Mouse (Mus musculus): ENCODE measurements at regions not wholly inside any gene's neighbourhood (a gene's known extent, or its start where the extent isn't known, plus 50 kb on each side); places are given as distances from the start of the nearest gene placed in this dataset.

DNA sequence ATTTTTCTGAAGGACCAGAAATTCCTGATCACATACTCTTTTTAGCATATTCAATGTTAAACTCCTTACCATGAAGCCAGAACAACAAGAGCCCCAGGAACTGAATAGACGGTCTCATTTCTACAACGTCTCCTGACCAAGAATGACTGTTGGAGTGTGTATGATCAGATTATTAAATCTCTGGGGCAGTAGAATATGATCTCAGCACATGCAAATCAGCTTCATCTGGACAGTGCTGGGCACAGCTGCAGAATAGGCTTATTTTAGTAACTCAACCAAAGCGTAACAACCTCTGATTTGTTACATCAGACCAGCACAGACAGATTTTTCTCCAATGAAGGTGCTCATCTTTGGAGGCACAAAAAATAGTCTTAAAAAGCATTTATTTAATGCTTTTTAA is 1201.1 kb upstream of the Tacstd2 start (continued):
- TF ChIP-seq JUND (conservative IDR thresholded peaks at IDR 0.05; ENCODE audit: low read depth, low read length) = no peak; the same call in 1 of the 2 replicates
- no peak for TF ChIP-seq E2F4 (IDR thresholded peaks at IDR 0.05; ENCODE audit: insufficient replicate concordance, low read depth, low read length)
- no peak for TF ChIP-seq PAX5 (IDR thresholded peaks at IDR 0.05; ENCODE audit: low read length)
- peak; percentile 83 for TF ChIP-seq TCF12 (IDR thresholded peaks at IDR 0.05; ENCODE audit: low read depth, low read length)
- no peak for TF ChIP-seq MAFK (IDR thresholded peaks at IDR 0.05; ENCODE audit: insufficient replicate concordance, low read length)
- no peak for TF ChIP-seq ZKSCAN1 (IDR thresholded peaks at IDR 0.05; ENCODE audit: borderline replicate concordance, low read depth, low read length)
- TF ChIP-seq MEF2A (IDR thresholded peaks at IDR 0.05; ENCODE audit: borderline replicate concordance, low read depth, low read length) = peak; percentile 90
- no peak for TF ChIP-seq USF2 (conservative IDR thresholded peaks at IDR 0.05; ENCODE audit: low read depth, low read length)
- 0 out of 2 replicates have a peak, but pooled peaks have one; percentile 22 for TF ChIP-seq ZNF384 (IDR thresholded peaks at IDR 0.05; ENCODE audit: low read depth, low read length)
- TF ChIP-seq IRF4 (IDR thresholded peaks at IDR 0.05; ENCODE audit: low read depth, low read length) = peak; percentile 11; the same call in 1 of the 2 replicates
- TF ChIP-seq CTCF (conservative IDR thresholded peaks at IDR 0.05 in 1 of 2, IDR thresholded peaks at IDR 0.05 in 1 of 2; ENCODE audit: low read depth in 2 of 2, low read length in 2 of 2) = no peak
- TF ChIP-seq CHD1 (IDR thresholded peaks at IDR 0.05; ENCODE audit: low read depth, low read length) = no peak; the same call in 1 of the 2 replicates
- TF ChIP-seq MAX (IDR thresholded peaks at IDR 0.05; ENCODE audit: low read length) = no peak
- no peak for TF ChIP-seq RAD21 (IDR thresholded peaks at IDR 0.05; ENCODE audit: low read depth, low read length)
- no peak for TF ChIP-seq POLR2A (IDR thresholded peaks at IDR 0.05; ENCODE audit: low read depth, low read length)
- no peak for TF ChIP-seq GABPA (IDR thresholded peaks at IDR 0.05; ENCODE audit: insufficient replicate concordance, low read depth, low read length)
- TF ChIP-seq POLR2AphosphoS2 (IDR thresholded peaks at IDR 0.05; ENCODE audit: low read depth, low read length) = no peak

DNA sequence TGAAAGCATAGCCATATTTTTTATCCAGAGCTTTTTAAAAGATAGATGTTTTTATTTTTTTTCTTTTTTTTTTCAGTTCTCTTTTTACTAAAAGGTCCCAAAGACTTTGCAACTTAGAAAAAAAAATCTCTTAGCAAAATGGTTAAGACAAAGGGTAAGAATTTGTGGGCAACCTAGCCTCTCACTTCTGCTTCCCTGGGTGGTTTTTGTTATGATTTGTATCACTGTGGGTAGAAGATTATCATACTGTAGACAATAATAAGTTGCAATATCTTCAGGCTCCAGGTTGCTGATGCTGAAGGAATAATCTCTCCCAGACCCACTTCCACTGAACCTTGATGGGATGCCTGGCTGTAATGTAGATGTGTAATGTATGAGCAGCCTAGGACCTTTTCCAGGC is 1200.5 kb upstream of the Tacstd2 start:
- no peaks in the 10 kb centered on the region for H3K79me2 ChIP-seq (replicated peaks; ENCODE audit: control insufficient read depth, extremely low read depth, insufficient read depth, poor library complexity, severe bottlenecking)
- no peaks in the 10 kb centered on the region for H3K9me3 ChIP-seq (replicated peaks; ENCODE audit: low read length)
- peak overlapping the region; percentile 34; the same call in 1 of the 2 replicates for H3K9ac ChIP-seq (ENCODE audit: insufficient read depth, low read depth)
- peak overlapping the region; percentile 41 for H3K4me2 ChIP-seq (ENCODE audit: insufficient read depth, low read depth, poor library complexity, severe bottlenecking)
- no peaks in the 10 kb centered on the region for H3K27me3 ChIP-seq (replicated peaks)
- peaks cover 0 to 26% of the 10 kb centered on the region in 2 experiments; a peak in 3 of 4 replicates for H3K4me1 ChIP-seq (ENCODE audit: control insufficient read depth in 1 of 2, insufficient read depth in 2 of 2)
- dilution Hi-C loops (cut with MboI; ENCODE audit: extremely low pct_ligation_motif_present, extremely low pct_unique_long_range_greater_than_20kb, low sequenced_read_pairs) (no loop called here), in situ Hi-C loops (cut with MboI; ENCODE audit: low pct_ligation_motif_present, low pct_unique_long_range_greater_than_20kb, low sequenced_read_pairs) (no loop called here)
- peak; percentile 62 for DNase-seq (ENCODE audit: extremely low read depth)
- TF ChIP-seq JUND (conservative IDR thresholded peaks at IDR 0.05; ENCODE audit: low read depth, low read length) (peak; percentile 72; the same call in 1 of the 2 replicates), JUN (IDR thresholded peaks at IDR 0.05; ENCODE audit: insufficient read depth, low read depth, low read length) (peak; percentile 70), ELF1 (IDR thresholded peaks at IDR 0.05; ENCODE audit: low read depth, low read length) (no peak), MAX (IDR thresholded peaks at IDR 0.05; ENCODE audit: low read length) (no peak), IRF4 (IDR thresholded peaks at IDR 0.05; ENCODE audit: low read depth, low read length) (peak; percentile 95), MAFK (IDR thresholded peaks at IDR 0.05; ENCODE audit: insufficient replicate concordance, low read length) (0 out of 2 replicates have a peak, but pooled peaks have one; percentile 63), CHD2 (IDR thresholded peaks at IDR 0.05; ENCODE audit: low read length) (no peak), MEF2A (IDR thresholded peaks at IDR 0.05; ENCODE audit: borderline replicate concordance, low read depth, low read length) (peak; percentile 80), POLR2A (IDR thresholded peaks at IDR 0.05; ENCODE audit: low read depth, low read length) (peak; percentile 38; the same call in 1 of the 2 replicates), RCOR1 (conservative IDR thresholded peaks at IDR 0.05; ENCODE audit: low read depth, low read length) (0 out of 2 replicates have a peak, but pooled peaks have one; percentile 58), NRF1 (IDR thresholded peaks at IDR 0.05; ENCODE audit: low read depth, low read length) (no peak), SIN3A (IDR thresholded peaks at IDR 0.05; ENCODE audit: low read length) (no peak), MXI1 (IDR thresholded peaks at IDR 0.05; ENCODE audit: low read depth, low read length) (no peak), POLR2AphosphoS2 (IDR thresholded peaks at IDR 0.05; ENCODE audit: low read depth, low read length) (peak; percentile 54; the same call in 1 of the 2 replicates), ETS1 (conservative IDR thresholded peaks at IDR 0.05; ENCODE audit: low read depth, low read length) (peak; percentile 67), CTCF (conservative IDR thresholded peaks at IDR 0.05 in 1 of 2, IDR thresholded peaks at IDR 0.05 in 1 of 2; ENCODE audit: low read depth in 2 of 2, low read length in 2 of 2) (no peak), EP300 (IDR thresholded peaks at IDR 0.05; ENCODE audit: low read length) (peak; percentile 95), MYC (IDR thresholded peaks at IDR 0.05; ENCODE audit: low read depth, low read length) (no peak), SMC3 (IDR thresholded peaks at IDR 0.05; ENCODE audit: low read depth, low read length) (no peak), RAD21 (IDR thresholded peaks at IDR 0.05; ENCODE audit: low read depth, low read length) (no peak), BHLHE40 (IDR thresholded peaks at IDR 0.05; ENCODE audit: low read depth, low read length) (peak; percentile 57), ZMIZ1 (IDR thresholded peaks at IDR 0.05; ENCODE audit: low read depth, low read length) (peak; percentile 97), ZNF384 (IDR thresholded peaks at IDR 0.05; ENCODE audit: low read depth, low read length) (peak; percentile 96), KAT2A (IDR thresholded peaks at IDR 0.05; ENCODE audit: insufficient replicate concordance, low read length) (no peak), TCF12 (IDR thresholded peaks at IDR 0.05; ENCODE audit: low read depth, low read length) (peak; percentile 62)
- peak overlapping the region in 2 of 3 experiments; percentile 23 to 40 for H3K4me3 ChIP-seq (replicated peaks in 1 of 3; ENCODE audit: low read depth in 2 of 3, low read length in 2 of 3, poor library complexity in 1 of 3)
- H3K36me3 ChIP-seq (replicated peaks in 1 of 2; ENCODE audit: control insufficient read depth in 1 of 2, insufficient read depth in 1 of 2, low read length in 1 of 2) = no peaks in the 10 kb centered on the region
- H3K27ac ChIP-seq (ENCODE audit: insufficient read depth, low read depth) = peak overlapping the region; percentile 81

Data from CH12.LX (cell line).